Mouse (Mus musculus) T-cell, adult 2 months (primary cell): ENCODE data around the gene Wwox.

ENCODE experiments used
- DNase-seq: peaks from one replicate; pipeline ENCODE4 v3.0.0; 2022; ENCODE audit warnings: low spot score

Gene Wwox

DNA sequence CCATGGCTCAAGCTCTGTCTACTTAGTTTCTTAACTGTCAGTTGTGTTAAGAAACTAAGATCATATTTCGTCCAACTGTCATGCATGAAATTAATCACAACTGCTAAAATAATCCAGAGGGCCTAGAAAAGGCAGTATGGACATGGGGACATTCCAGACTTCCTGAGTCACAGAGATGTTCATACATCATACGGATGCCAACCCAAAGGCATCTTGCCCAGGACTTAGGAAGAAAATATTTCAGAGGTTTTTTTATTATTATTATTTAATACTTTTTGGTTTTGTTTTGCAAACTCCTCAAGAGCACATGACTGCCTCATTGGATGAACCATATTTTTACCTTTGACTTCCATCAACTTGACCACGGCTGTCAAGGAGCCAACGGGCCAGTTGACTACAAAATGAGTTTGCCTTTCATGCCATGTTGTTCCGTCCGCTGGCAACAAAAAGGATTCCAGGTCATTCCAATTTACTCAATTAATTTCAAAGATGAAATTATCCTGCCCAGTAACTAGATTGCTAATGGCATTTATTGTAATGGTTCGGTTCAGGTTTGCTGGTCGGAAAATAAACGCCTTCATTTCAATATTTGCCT is 367.5 kb downstream of the Wwox start:
- DNase-seq: no peak

GRCm38 (mm10) chr8:114807676-114808426 is 368.4 kb downstream of the Wwox start:
- no peak for DNase-seq

DNA sequence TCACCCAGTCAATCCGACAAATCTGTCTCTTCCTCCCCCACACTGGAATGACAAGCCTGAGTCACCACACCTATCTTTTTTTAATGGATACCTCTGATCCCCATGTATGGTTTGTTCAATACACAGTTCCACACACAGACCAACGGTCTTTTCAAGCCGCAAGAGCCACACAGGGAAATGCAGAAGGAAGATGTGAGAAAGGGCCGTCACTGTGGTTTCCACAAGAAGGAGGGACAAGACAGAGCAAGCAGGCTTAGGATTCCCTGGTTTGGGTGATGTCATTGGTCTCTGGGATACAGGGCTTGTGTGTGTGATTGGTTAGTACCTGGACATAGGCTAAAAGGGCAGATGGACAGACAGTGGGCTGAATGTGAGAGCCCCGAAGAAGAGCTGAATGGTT is 371.0 kb downstream of the Wwox start:
- no peak for DNase-seq

DNA sequence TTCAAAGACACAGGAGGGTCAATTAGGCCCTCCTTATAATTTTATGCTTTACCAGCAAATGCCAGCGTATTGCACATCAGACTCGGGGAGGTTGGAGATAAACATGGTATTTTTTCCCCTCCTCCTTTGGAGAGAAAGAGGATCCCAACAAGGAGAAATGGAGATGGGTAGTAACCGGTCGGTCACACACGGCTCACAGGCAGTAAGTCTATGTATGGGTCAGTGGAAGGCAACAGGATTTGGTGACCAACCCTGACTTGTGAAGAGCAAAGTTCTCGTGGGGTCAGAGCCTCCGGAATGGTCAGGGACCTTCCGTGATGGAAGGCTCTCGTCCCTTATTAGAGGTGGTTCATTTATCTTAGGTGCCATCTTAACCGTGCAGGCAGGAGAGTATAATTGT is 374.4 kb downstream of the Wwox start:
- DNase-seq: no peak

GRCm38 (mm10) chr8:114814769-114815736 is 375.6 kb downstream of the Wwox start:
- DNase-seq: peak; percentile 86

- DNase-seq: peak; percentile 78
Measured at GRCm38 (mm10) chr8:114816343-114816742, 376.9 kb downstream of the Wwox start.

DNA sequence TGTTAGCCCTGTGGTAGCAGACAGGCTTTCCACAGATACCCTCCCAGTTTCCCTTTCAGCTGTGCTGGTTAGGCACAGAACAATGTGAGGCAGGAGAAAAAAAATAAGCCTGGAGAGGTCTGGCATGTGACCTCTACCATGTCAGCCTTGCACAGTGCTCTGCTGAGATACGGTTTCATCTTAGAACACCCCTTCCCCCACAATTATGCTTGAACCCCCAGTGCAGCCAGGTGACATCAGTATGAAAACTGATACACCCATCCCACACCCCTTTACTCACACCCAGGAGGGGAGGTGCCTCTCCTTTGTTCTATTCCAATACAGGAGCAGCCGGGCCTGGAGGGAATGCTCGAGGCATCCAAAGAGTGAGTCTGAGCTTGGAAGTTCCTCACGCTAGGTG is 377.5 kb downstream of the Wwox start:
- peak; percentile 39 for DNase-seq

- no peak for DNase-seq
Measured at GRCm38 (mm10) chr8:114821543-114821942, 382.1 kb downstream of the Wwox start.

DNA sequence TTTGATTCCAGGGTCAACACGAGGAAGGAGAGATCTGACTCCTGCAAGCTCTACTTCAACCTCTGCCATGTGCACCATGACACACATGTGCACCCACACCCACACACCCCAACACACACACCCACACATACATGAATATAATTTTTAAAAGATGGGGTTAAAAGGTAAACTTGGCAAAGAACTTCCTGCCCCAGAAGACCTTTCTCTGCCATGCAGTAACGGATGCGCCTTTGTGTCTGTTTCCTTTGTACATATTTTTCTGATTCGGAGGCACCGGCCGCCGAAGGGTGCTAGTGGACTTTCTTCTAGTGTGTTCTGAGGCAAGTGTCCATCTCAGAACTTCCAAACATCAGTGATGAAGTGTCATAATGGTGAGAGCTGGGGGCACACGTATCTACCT is 386.0 kb downstream of the Wwox start:
- DNase-seq: peak; percentile 42

DNA sequence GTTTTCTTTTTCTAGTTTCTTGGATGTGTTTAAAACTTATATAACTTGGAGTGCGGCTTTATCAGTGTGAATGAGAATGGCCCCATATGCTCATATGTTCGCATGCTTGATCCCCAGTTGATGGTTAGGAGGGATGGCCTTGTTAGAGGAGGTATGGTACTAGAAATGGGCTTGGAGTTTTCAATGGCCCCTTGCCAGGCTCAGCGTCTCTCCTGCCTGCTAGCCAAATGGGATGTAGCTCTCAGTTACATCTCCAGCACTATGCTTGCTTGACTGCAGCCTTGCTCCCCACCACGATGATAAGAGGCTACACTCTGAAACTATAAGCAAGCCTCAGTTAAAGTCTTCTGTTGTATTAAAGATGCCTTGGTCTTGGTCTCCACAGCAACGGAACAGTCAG is 387.5 kb downstream of the Wwox start:
- DNase-seq: peak; percentile 8

GRCm38 (mm10) chr8:114827810-114828209 is 388.4 kb downstream of the Wwox start:
- peak; percentile 55 for DNase-seq

- no peak for DNase-seq
Measured at GRCm38 (mm10) chr8:114831595-114831994, 392.1 kb downstream of the Wwox start.

- no peak for DNase-seq
Measured at GRCm38 (mm10) chr8:114832251-114832774, 392.9 kb downstream of the Wwox start.

- DNase-seq: no peak
Measured at GRCm38 (mm10) chr8:114834730-114835129, 395.3 kb downstream of the Wwox start.

GRCm38 (mm10) chr8:114839998-114840397 is 400.5 kb downstream of the Wwox start:
- DNase-seq: peak; percentile 22

GRCm38 (mm10) chr8:114847666-114848065 is 408.2 kb downstream of the Wwox start:
- DNase-seq: no peak

DNA sequence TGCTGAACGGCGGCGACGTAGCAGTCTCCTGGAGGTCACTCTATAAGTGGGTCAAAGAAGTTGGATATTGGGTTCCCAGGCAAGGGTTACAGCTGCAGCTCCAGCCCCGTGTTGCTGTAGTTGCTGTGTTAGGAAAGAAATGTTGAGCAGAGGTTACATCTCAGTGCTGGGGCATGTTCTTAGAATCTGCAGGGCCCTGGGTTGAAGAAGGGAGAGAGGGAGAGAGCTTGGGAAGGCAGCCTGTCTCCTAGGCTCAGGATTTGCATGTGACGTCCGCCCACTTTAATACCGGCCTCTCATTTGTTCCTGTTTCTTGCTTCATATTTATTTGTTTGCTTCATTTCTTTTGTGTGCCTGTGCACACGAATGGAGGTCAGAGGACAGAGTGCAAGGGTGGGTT is 410.0 kb downstream of the Wwox start:
- DNase-seq: no peak

GRCm38 (mm10) chr8:114850014-114850870 is 410.8 kb downstream of the Wwox start:
- DNase-seq: no peak

DNA sequence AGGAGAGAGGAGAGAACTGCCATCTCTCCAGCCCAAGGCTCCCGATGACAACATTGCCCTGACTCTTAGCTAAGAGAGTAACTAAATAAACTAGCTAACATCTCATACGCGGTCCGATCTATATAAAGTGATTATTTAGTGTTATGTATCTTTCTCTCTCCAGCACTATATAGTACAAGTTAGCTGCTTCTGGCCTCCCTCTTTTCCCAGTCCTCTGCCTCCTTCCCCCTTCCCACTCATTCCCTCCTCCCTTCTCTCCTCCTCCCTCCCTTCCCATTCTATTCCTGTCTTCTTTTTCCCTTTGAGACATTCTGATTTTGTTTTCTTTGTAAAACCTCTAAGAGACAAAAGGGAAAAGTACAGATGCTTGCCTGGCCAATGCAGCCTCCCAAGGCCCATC is 414.3 kb downstream of the Wwox start:
- DNase-seq: no peak

DNA sequence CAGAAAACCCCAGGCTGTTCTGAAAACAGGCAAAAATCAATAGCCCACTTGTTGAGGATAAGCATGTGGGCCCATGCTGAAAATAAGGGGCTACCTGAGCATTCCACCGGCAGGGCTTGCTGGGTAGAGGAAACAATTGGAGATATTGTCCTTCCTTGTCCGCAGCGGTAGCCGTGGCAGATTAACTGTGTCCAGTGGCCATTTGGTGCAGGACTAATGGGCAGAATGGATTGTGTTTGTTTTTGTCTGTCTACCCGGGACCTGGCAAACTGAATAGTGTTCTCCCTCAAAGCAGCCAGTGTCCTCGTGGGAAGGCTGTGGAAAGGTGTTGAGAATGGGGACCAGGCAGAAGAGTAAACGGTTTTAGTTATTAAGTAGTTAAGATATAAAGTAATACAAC is 416.4 kb downstream of the Wwox start:
- DNase-seq: no peak

DNA sequence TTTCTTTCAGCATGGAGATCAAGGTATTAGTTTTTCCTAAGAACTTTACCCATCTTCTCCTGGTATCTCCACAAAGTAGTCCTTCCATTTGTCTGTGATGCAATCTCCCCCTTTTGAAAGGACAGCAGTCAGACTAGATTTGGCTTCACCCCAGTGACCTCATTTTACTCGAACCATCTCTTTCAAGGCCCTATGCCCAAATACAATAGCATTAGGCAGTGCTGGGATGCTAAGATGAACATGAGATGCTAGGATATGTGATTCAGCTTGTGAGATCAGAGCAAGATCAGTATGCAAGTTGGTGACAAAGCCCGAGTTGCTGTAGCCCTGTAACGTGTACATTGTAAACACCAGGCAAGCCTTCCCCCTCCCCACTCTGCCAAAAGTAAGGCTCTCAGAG is 426.5 kb downstream of the Wwox start:
- no peak for DNase-seq
